Mouse (Mus musculus) ES-E14 (cell line): ENCODE data around the gene Foxn3.

ENCODE experiments used
- MAFK ChIP-seq: IDR thresholded peaks from 2 replicates; pipeline ENCODE4 v1.6.1; 2014; ENCODE audit warnings: mild to moderate bottlenecking, low read depth, low read length, inconsistent platforms; ENCODE audit not compliant: insufficient read depth
- ZC3H11A ChIP-seq: IDR thresholded peaks from 2 replicates; pipeline ENCODE4 v1.6.1; 2012; ENCODE audit warnings: low read depth, mild to moderate bottlenecking, inconsistent platforms, low read length, borderline replicate concordance
- ZNF384 ChIP-seq: IDR thresholded peaks from 2 replicates; pipeline ENCODE4 v1.6.1; 2012; ENCODE audit warnings: low read depth, low read length, inconsistent platforms

DNA sequence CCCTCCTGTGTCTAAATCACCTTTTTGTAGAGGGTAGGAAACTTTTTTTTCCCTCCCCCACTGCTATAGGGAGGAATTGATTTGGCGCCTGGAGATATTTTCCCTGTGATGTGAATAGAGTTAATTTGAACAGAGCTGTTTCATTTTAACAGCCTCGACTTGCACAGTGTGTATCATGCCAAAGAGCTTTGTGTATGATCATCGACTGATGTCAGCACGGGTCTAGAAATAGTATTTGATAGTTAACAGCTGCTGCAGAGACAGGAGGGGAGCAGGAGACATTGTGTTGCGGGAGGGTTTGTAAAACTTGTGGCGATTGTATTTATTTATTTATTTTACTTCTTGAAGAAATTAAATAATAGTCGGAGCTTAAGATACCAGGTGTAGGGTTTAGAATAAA lies 36.2 kb upstream of the Foxn3 start:
- TF ChIP-seq MAFK (no peak), ZC3H11A (no peak), ZNF384 (no peak)
